Mouse (Mus musculus) kidney, postnatal 0 days (tissue): Measurements from ENCODE around the gene Eif4e2. TPM values are rescaled to one million over a fixed set of nuclear protein-coding genes. Genes with fewer than 3 reads are reported as not detected.

ENCODE experiments used
- ATAC-seq: fragments of 200-750 bp; cut with Nextera tagmentation; replicated peaks from 2 replicates; pipeline ENCODE4 v1.8.0; 2017; ENCODE audit warnings: low read depth, moderate number of reproducible peaks, moderate TSS enrichment, moderate library complexity; ENCODE audit not compliant: low FRiP score
- DNase-seq: peaks from one replicate; pipeline ENCODE4 v3.0.0-alpha.2; 2016; ENCODE audit warnings: low spot score
- H3K27ac ChIP-seq: fragments of 300-500 bp; sonication (generic); 2 replicates; pipeline ENCODE4 v1.5.1; 2014; ENCODE audit warnings: mild to moderate bottlenecking
- H3K27me3 ChIP-seq: fragments of 300-500 bp; sonication (generic); 2 replicates; pipeline ENCODE4 v1.6.1; 2014; ENCODE audit warnings: low read length, mixed read lengths; ENCODE audit not compliant: insufficient read depth
- H3K36me3 ChIP-seq: fragments of 300-500 bp; sonication (generic); 2 replicates; pipeline ENCODE4 v1.6.1; 2014; ENCODE audit warnings: low read length, mixed read lengths; ENCODE audit not compliant: insufficient read depth
- H3K4me1 ChIP-seq: fragments of 300-500 bp; sonication (generic); replicated peaks from 2 replicates; pipeline ENCODE4 v1.6.1; 2014; ENCODE audit warnings: antibody characterized with exemption, low read length, mixed read lengths; ENCODE audit not compliant: insufficient read depth
- H3K4me2 ChIP-seq: fragments of 300-500 bp; sonication (generic); 2 replicates; pipeline ENCODE4 v1.6.1; 2014; ENCODE audit warnings: mild to moderate bottlenecking, low read length, moderate library complexity, mixed read lengths
- H3K4me3 ChIP-seq: fragments of 300-500 bp; sonication (generic); replicated peaks from 2 replicates; pipeline ENCODE4 v1.5.1; 2014; ENCODE audit warnings: low read depth, low read length
- H3K9ac ChIP-seq: fragments of 300-500 bp; sonication (generic); 2 replicates; pipeline ENCODE4 v1.6.1; 2014; ENCODE audit warnings: low read depth, low read length
- H3K9me3 ChIP-seq: fragments of 300-500 bp; sonication (generic); replicated peaks from 2 replicates; pipeline ENCODE4 v1.6.1; 2016; ENCODE audit warnings: low read length, inconsistent platforms, mixed read lengths
- CTCF ChIP-seq: IDR thresholded peaks from 2 replicates; pipeline ENCODE4 v1.5.1; 2016; ENCODE audit warnings: antibody characterized with exemption, low read depth, mild to moderate bottlenecking, moderate library complexity
- WGBS: fragments of 180-500 bp; shearing (Covaris S2); extraction: QIAGEN DNeasy Blood & Tissue Kit; methylation state at CpG from one replicate; pipeline ENCODE4 v1.1.7; 2014; 5-methylcytosine and 5-hydroxymethylcytosine counted together
- polyA plus RNA-seq: library from polyadenylated mRNA; unstranded; fragments of >200 nt; fragmentation: Nextera tagmentation; extraction: Ambion mirVana; gene quantifications from 2 replicates; pipeline ENCODE4 v1.2.1, GENCODE M21; 2015

Eif4e2 gene
- polyA plus RNA-seq, 1 experiment from 2014 or later, result 165 TPM

DNA sequence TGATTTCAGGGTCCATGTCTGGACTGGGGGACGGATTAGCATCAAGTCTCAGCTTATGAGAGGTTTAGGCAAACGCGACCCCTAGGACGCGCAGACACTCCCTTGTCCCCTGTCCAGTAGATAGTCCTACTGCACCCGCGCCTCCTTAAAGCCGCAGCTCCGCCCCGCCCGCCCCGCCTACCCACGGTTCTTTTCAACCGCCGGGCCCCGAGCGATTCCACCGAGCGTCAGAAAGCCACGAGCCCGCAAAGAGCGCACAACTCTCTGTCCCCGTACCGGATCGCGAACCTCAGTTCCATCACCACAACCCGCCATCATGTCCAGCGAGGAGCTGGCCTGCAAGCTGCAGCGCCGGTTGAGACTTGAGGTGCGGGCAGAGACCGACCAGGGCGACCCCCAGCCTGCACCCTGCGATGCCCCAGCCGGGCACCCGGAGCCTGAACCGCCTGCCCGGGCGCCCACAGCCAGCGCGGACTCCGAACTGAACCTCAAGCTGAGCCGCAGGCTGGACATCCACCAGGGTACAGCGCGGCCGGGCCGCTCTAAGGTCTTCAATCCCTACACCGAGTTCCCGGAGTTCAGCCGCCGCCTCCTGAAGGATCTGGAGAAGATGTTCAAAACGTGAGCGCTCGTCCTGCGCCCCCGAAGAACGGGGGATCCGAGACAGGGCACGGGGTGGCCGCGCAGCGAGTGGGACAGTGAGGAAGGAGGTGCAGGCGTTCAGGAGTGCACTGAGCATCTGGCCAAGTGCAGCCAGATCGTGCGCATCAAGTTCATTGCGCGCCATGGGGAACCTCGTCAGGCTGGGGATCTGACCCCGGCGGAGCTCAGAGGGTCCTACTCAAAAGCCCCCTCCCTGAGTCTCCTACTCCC is 50.7 kb downstream of the Eif4e2 start, which contains the start of gene Efhd1:
TSS of gene Efhd1 (plus strand) at position 230 of the 873 bp plus-strand sequence.
- DNase-seq (peak; percentile 37), ATAC-seq (peak; percentile 33; the same call in 1 of the 2 replicates)
- H3K27me3 ChIP-seq, result peaks cover 38% of the 10 kb centered on the region
- no peaks in the 10 kb centered on the region for H3K36me3 ChIP-seq
- no peak within 1 kb of the TSS for H3K27ac ChIP-seq
- peak within 1 kb of the TSS; percentile 95 for H3K4me2 ChIP-seq
- WGBS, result under 1% methylated on average over 70 of the region's 70 CpGs
- no peak for TF ChIP-seq CTCF
- H3K9ac ChIP-seq, result peak within 1 kb of the TSS; percentile 59
- H3K4me3 ChIP-seq, result peak within 1 kb of the TSS; percentile 50
- peaks cover 2% of the 10 kb centered on the region; the same call in 1 of the 2 replicates for H3K4me1 ChIP-seq
- no peaks in the 10 kb centered on the region for H3K9me3 ChIP-seq

DNA sequence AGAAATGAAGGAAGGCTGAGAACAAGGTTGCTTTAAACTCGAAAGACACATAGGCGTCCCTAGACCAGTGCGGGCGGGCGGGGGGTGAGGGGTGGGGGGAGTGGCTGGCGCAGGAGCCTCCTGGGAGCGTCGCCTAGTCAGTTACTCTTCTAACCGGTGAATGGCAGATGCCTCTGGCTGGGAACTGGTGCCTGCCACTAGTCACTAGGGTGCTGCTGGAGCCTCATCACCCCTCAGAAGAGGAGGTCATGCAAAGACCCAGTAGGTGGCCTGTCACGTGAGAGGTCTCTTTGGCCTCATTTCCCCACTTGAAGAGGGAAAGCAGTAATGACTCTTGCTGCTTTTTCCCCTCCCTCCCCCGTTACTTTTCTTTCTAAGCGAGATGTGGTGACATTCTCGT is 51.5 kb downstream of the Eif4e2 start:
- Histone ChIP-seq H3K9ac (peak overlapping the region; percentile 59; the same call in 1 of the 2 replicates), H3K9me3 (no peaks in the 10 kb centered on the region), H3K36me3 (no peaks in the 10 kb centered on the region), H3K27me3 (peaks cover 38% of the 10 kb centered on the region), H3K4me2 (peak overlapping the region; percentile 95), H3K27ac (no peak overlapping the region), H3K4me1 (peaks cover 4% of the 10 kb centered on the region; the same call in 1 of the 2 replicates), H3K4me3 (peak overlapping the region; percentile 50)
- DNase-seq (no peak), ATAC-seq (no peak)
- TF ChIP-seq CTCF, result no peak
- WGBS, result 2% methylated on average over 13 of the region's 13 CpGs

DNA sequence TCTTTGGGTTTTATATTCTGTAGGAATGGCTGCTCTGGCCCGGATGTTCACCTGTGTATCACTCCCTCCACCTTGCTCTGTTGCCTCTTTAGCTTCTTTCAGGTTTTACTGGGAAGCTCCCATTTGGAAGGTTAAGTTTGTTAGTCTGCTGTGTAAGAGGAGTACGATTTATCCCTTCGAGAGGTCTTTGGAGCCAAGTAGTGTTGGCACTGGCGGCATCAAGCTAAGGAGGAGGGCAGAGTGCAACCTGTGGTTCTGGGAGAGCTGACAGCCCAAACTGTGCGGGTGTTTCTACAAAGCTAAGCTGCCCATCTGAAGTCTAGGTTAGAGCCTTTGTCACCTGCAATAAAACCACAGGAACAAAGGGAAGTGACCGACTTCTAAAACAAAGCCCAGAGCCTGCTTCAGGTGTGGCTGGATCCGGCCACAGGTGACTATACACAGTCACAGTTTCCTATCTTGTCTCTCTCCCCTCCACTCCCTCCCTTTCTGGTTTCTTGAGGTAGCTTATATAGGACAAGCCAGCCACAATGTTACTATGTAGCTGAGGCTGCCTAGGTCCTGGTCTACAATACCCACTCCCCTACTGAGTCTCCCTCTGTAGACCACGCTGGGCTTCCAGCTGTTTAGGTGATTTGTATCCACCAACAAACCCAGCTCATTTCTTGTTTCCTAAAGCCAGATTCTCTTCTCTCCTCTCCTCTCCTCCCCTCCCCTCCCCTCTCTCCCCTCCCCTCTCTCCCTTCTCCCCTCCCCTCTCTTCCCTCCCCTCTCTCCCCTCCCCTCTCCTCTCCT is 52.8 kb downstream of the Eif4e2 start:
- Histone ChIP-seq H3K9ac (no peak overlapping the region), H3K4me2 (0 out of 2 replicates have a peak overlapping the region, but pooled peaks have one; percentile 95), H3K27ac (no peak overlapping the region), H3K9me3 (no peaks in the 10 kb centered on the region), H3K36me3 (no peaks in the 10 kb centered on the region), H3K4me1 (peaks cover 15% of the 10 kb centered on the region), H3K27me3 (peaks cover 38% of the 10 kb centered on the region), H3K4me3 (peak overlapping the region; percentile 50; the same call in 1 of the 2 replicates)
- no peak for ATAC-seq
- no peak for DNase-seq
- no peak for TF ChIP-seq CTCF
- WGBS, result 36% methylated on average over 8 of the region's 8 CpGs

DNA sequence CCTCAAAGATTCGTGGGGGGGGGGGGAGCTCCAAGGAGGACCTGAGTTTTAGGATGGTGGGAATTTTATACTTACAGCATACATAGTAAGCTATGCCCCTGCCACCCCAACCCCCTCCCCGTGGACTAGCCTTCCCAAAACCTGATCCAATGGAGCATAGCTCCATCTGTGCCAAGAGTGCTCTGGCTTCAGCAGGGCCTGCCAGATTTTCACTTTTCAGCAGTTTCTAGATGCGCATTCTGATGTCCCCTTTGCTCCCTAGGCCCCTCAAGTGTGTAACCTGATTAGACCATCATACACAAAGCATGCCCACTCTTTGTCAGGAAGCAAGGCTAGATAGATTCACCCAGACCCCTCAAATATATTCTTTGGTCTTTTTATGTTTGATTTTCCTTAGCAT is 56.5 kb downstream of the Eif4e2 start:
- 0 out of 2 replicates have a peak, but pooled peaks cover 9% of the 10 kb centered on the region for H3K27me3 ChIP-seq
- peaks cover 25% of the 10 kb centered on the region for H3K4me1 ChIP-seq
- no peak overlapping the region for H3K4me2 ChIP-seq
- no peak for ATAC-seq
- peak overlapping the region; percentile 78 for H3K27ac ChIP-seq
- 35% methylated on average over 3 of the region's 3 CpGs for WGBS
- no peaks in the 10 kb centered on the region for H3K36me3 ChIP-seq
- H3K9me3 ChIP-seq, result no peaks in the 10 kb centered on the region
- H3K9ac ChIP-seq, result no peak overlapping the region
- no peak overlapping the region for H3K4me3 ChIP-seq
- DNase-seq, result peak; percentile 21
- TF ChIP-seq CTCF, result no peak

DNA sequence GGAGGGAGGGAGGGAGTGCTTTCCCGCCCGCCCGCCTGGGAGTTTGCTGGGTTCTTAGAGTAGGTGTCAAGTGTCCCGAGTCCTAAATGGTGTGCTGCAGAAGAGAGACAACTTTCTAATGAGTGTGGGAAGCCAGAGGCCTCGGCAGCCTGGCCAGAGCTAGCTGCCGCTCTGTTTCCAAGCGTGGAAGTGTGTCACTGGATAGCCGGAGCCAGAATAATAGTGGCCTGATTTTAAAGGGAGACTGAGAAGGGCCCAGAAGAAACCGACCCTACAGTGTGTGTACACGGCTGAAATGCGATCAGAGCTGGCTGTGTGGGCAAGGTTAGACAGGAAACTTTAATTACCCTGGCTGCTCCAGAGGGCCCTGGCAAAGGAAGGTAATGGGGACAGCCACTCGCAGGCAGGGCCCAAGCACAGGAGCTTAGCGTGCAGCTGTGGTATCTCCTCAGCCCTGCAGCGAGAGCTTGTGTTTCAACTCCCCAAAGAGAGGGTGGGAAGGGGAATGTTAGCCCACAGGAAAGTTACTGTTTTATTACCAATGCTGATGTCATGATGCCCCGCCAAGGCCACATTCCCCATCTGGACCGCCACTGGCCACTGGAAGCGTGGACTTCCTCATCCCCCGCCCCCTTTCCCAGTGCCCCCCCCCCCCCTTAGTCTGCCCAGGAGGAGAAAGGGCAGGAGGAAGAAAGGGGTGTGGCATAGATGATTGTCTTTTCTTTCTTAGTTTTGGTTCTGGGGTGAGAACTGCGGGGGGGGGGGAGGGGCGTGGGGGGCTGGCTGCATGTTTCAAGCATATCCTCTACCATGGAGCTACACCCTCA is 57.1 kb downstream of the Eif4e2 start:
- Histone ChIP-seq H3K4me1 (peaks cover 25% of the 10 kb centered on the region), H3K27me3 (0 out of 2 replicates have a peak, but pooled peaks cover 6% of the 10 kb centered on the region), H3K4me2 (peak overlapping the region; percentile 30), H3K27ac (peak overlapping the region; percentile 78), H3K9me3 (no peaks in the 10 kb centered on the region), H3K9ac (peak overlapping the region; percentile 28; the same call in 1 of the 2 replicates), H3K4me3 (no peak overlapping the region), H3K36me3 (no peaks in the 10 kb centered on the region)
- 7% methylated on average over 19 of the region's 20 CpGs for WGBS
- ATAC-seq, result peak; percentile 76
- DNase-seq, result peak; percentile 81
- TF ChIP-seq CTCF, result no peak
